Mouse (Mus musculus) lung, postnatal 4 days (tissue): ENCODE results near the gene Kank1.
A peak's percentile ranks its signal among the peaks of the same experiment; 100 is the strongest.

Experiments used
- DNase-seq, 2 experiments: peaks; one replicate each; pipeline ENCODE4 v3.0.0; 2021

Kank1 gene

DNA sequence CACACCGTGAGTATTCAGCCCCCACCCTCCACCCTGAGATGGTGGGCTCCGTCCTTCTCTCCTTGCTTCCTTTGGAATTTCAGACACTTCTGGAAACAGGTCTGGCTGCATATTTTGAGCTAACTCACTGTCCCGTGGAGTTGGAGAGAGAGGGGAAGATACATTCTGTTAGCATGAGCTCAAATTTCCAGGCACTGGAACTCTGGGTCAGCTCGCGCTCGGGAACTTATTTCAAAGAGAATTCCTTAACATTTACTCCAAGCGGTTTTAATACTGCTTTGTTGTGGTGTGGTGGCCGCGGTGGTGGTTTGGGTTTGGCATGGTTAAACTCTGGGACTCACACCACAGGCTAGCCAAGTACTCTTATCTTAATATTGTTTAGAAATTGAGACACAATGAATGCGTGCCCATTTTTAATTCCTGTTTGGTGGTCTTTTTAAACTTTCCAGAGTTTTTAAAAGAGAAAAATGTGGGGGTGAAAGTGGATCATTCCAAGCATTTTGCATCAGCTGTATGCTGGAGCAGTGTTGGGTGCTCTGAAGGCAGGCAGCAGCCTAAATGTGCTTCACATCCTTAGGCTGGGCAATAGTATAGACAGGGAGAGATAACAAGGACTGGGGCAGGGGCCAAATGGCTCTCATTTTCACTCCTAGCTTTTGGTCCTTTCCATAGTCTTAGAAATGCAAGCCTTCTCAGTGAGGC is 170.6 kb downstream of the Kank1 start:
- peak; percentile 32 to 61 for DNase-seq

DNA sequence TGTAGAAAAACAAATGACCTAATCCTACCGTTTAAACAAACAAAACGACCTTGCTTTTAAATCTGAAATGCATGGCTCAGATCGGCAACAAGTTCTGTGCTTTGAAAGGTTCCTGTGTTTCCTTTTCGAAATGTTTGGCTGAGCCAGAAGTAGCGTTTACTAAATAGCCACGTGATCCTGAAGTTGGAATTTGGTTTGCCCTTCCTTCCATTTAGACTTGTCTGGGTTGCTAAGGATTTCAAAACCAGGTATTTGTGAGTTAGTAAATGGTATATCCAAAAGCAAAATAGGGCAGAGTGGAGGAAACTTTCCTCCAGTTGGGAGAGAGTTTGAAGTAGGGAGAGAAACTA is 171.1 kb downstream of the Kank1 start:
- DNase-seq = no peak

- no peak for DNase-seq
Measured at GRCm38 (mm10) chr19:25409239-25409638, 172.5 kb downstream of the Kank1 start.

DNA sequence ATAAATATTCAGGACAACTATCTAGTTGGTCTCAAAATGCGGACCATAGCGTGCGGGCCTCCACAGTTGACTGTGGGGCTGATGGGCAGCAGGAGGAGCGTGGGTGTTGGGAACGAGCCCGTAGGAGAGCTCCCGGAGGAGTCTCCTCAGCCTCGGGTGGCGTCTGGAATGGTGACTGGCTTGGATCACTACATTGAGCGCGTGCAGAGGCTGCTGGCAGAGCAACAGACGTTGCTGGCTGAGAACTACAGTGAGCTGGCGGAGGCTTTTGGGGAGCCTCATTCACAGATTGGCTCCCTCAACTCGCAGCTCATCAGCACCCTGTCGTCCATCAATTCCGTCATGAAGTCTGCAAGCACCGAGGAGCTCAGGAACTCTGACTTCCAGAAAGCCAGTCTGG is 174.6 kb downstream of the Kank1 start:
- DNase-seq = peak; percentile 57 to 84

DNA sequence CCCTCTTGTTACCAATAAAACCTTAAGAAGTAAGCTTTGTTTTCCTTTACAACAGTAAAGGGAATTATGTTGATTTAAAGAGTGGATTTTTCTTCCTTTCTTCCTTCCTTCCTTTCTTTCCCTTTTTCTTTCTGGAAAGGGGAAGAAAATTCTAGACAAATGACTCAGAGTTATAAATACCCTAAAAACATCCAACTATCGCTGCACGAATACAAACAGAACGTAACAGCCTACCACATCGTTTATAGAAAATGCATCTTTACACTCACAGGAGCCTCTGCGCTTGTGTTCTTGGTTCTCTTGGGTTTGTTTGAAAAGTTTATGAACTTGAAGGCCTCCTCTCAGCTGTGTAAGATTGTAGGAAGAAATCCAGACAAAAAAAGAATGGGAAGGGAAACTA is 178.7 kb downstream of the Kank1 start:
- no peak for DNase-seq

DNA sequence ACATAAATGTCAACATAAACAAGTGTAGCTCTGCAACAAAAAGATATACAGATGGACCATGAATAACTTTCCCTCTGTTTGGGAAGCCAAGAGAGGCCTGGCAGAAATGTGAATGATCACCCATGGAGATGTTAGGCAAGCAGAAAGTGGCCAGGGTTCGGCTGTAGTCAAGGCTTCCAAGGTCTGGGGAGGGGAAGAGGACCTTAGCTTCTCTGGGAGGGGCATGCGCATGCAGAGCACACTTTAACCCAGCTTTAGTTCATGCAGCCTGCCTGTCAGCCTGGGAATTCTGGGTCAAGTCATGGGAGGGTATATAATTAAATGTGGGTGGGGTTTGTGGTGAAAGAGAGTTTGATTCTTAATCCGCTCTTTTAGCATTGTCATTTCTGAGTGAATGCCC is 180.9 kb downstream of the Kank1 start:
- DNase-seq = no peak

DNA sequence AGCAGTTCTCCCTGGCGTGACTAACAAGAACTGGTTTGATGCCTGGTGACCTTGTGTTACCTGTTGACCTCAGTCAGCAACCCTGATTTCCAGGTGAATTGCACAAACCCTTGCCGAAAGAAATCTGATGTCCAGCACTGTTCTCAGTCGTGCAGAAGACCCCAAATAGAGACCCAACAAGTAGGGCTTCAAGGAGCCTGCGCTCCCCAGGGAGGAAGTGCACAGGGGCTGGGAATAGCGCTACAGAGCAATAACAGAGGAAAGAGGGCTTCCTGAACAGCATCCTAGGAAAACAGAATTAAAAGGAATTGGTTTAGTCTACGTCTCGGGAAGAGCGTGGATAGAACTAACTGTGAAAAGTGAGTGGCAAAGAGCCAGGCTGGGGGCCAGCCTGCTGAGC is 183.2 kb downstream of the Kank1 start:
- no peak for DNase-seq

DNA sequence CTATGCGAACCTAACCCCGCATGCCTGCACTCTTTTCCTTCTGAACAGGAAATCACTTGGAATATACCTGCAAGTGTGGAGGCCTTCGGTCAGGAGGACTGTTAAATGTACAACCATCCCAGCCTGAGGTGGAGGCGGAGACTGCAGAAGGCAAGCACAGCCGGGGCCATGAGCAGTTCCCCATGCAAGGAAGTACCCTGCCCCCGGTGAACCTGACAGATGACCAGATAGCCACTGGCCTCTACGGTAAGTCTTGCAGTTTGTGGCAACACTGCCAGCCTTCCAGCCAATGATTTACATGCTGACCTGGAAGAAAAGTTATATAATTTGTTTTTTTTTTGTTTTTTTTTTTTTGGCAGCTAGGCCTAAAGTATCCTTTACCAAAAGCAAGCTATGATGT is 185.3 kb downstream of the Kank1 start:
- DNase-seq = no peak

DNA sequence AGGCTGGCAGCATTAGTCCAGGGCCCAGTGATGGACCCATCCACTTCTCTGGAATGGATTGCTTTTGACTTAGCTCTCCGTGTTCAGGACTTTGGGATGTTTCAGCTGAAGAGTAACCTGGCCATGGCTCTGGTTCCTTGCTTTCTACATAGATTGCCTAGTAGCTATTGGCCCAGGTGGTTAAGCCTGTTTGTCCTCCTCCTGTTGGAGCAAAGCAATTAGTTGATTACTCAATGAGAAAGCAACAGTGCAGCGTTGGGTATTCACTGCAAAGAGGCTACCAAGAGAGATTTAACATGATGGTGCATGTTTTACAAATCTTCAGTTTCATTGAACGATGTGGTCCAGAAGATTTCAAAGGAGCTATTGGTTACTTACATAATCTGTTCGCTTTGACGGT is 186.6 kb downstream of the Kank1 start:
- no peak for DNase-seq

- no peak for DNase-seq
Measured at GRCm38 (mm10) chr19:25426431-25426830, 189.7 kb downstream of the Kank1 start.

GRCm38 (mm10) chr19:25427886-25428285 is 191.1 kb downstream of the Kank1 start:
- DNase-seq = no peak

GRCm38 (mm10) chr19:25428338-25428962 is 191.7 kb downstream of the Kank1 start:
- DNase-seq = no peak

- no peak for DNase-seq
Measured at GRCm38 (mm10) chr19:25431431-25431830, 194.7 kb downstream of the Kank1 start.

- no peak for DNase-seq
Measured at GRCm38 (mm10) chr19:25431909-25432308, 195.1 kb downstream of the Kank1 start.

- peak in 1 of 2 experiments; percentile 41 for DNase-seq
Measured at GRCm38 (mm10) chr19:25433169-25433690, 196.5 kb downstream of the Kank1 start.

DNA sequence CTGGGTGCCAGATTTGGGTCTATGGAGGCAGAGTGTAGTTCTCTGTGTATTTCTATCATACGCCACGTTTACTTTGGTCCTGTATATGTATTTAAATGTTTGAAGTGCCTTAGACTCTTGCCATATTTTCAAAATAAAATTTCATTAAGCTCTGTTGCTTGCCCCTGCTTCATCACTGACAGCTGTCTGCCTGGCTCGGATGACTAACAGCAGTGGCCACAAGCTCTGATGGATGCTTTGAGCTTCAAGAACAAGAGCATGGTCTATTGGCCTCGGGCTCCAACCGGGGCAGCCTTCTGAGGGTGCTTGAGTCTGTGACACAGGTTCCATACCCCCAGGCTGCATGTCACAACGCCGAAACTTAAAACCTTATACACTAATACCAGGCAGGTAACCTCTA is 197.6 kb downstream of the Kank1 start:
- no peak for DNase-seq

- DNase-seq = no peak
Measured at GRCm38 (mm10) chr19:25434795-25435194, 198.0 kb downstream of the Kank1 start.

- no peak for DNase-seq
Measured at GRCm38 (mm10) chr19:25435412-25435811, 198.6 kb downstream of the Kank1 start.

GRCm38 (mm10) chr19:25436175-25436574 is 199.4 kb downstream of the Kank1 start:
- DNase-seq = no peak

DNA sequence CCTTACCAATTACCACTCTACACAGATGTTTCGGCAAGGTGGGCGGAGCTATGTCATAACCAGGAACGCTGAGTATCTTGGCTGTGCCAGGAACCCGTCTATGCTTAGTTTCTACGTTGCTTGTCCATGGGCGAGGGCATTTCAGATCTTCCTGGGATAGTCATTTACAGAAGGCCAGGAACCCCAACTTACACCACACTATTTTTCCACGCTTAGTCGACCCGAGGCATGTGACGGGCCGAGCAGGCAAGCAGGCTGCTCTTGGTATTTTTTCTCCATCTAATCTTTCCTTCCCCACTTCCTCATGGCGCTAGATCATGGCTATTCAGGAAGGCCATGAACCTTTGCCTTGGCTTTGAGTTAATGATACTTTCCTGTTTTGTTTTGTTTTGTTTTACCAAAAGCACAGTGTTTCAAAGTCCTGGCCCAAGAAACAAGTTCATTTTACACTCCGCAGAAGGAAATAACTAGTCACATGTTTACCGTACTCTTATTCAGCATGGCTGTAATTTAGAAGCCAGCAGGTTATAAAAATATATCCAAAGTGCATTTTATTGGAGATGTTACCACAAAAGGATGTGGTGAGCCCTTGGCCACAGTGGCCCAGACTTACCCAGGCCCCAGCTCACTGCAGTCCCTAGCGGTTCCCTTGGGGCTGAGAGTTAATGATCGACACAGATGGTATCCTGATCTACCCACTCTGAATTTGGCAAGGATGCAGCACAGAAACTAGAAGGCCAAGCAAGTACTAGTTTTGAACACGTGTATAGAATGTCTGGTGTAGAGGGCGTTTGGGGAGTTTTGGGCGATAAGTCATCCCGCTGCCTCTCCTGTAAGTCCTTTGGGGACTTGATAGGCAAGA is 200.2 kb downstream of the Kank1 start:
- no peak for DNase-seq

GRCm38 (mm10) chr19:25438246-25438645 is 201.5 kb downstream of the Kank1 start:
- DNase-seq = no peak

DNA sequence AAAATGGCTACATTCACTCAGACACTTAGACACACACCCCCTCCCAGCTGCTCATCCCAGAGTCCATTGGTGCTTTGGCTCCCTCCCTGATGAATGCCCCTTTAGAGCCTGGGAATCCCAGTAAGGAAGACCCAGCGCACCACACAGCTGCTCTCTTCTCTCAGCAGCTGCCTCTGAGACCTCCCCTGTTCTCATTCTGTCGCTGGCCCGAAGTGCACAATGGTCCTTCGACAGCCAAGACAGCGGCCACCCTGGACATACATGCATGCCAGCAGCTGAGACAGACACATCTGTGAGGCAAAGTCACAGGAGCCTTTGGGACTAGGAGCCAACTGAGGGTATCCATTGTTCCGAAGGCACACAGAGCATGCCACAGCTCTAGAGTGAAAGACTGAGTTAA is 203.0 kb downstream of the Kank1 start:
- no peak for DNase-seq

DNA sequence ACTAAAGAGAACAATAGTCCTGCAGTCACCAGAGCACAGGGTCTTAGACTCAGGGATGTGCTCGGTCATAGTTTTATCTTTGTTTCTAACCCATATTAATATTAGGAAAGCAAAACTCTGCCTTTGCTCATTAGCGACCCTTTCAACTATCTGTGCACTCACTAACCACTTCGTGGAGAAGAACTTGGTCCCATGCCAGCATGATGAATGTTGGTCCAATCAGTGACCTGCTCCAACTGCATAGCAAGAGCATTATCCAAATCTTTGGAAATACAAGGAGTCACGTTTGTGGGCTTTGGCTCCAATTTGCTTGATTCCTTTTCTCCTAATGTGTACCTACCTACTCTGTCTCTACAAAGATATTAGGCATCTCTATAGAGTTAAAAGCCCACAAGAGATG is 204.0 kb downstream of the Kank1 start:
- no peak for DNase-seq

- peak; percentile 49 to 80 for DNase-seq
Measured at GRCm38 (mm10) chr19:25445054-25445453, 208.3 kb downstream of the Kank1 start.
